Mouse (Mus musculus): ENCODE measurements around the gene Sdf4. TPM values are rescaled to one million over a fixed set of nuclear protein-coding genes. Genes with fewer than 3 reads are reported as not detected.

Sdf4 gene
- total RNA-seq, 2 experiments from 2014 or later: 128 to 136 TPM

DNA sequence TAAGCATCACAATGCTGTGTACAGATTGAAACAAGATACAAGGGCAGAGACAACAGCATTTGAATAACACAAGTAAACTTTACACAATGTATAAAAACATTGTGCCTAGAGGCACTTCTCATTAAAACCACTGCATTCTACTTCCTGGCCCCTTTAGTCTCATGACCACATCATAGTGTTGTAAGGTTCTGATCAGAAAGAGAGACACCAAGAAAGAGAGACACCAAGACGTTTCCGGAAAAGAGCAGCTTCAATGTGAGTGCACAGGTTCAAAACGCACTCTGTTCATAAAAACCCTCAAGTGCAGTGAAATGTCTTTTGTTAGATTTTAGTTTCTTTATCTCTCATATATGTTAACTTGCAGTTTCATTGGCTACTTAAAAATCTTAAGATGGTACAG, 11.4 kb downstream of the Sdf4 start:
- no peak for DNase-seq (ENCODE audit: low spot score in 2 of 2)

DNA sequence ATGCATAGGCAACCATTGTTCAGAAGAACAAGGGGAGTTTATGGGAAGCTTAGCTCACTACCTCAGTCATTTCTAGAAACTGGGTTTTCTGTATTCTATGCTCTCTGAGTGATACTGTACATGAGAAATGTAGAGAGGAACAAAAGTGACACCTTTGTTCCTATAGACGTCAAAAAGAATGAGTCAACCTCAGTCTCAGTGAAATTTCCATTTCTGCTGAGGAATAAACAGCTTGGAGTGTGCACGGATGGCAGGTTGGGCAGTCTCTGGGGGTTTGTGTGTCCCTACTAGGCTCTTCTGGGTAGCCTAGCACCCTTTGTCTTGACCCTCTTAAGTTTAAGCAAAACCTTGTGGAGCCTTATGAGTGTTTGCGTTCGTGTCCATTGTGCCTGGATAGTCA, 15.7 kb downstream of the Sdf4 start:
- no peak for DNase-seq (ENCODE audit: low spot score in 2 of 2)

DNA sequence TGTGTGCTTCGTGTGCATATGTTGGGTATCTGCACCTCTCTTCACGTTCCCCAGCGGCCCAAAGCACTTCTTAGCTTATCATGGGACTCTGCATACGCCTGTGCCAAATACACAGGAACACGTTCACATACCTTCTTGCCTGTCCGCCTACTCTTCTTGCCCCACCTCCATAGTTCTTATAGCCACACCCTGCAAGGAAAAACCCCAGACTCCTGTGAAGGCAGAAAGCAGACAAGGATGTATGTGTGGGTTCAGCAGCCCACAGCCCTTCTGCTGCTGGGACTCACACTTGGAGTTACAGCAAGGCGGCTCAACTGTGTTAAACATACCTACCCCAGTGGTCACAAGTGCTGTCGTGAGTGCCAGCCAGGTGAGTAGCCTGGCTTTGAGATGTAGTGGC, 21.0 kb downstream of the Sdf4 start, which contains the start of gene Tnfrsf4:
Tnfrsf4 (plus strand) TSS at position 207 of the 400 bp plus-strand sequence.
- DNase-seq (ENCODE audit: low spot score in 2 of 2): no peak

DNA sequence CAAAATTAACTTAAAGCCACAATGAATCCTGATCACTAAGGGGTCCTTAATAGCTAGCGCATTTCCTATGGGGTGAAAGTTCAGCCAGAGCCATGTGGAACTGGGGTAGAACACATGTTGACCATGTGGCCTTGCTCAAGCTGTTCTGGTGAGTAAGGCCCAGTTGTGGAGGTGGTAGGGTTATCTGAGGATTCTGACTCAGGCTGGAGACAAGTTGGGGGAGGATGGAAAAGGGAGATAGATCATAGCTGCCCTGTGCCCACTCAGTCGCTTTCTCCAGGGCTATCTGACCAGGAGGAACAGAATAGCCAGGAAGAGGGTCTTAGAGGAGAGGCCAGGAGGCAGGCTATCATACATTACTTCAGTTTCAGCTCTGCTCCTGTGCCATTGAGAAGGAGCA, 21.8 kb downstream of the Sdf4 start:
- DNase-seq (ENCODE audit: low spot score in 2 of 2): no peak

DNA sequence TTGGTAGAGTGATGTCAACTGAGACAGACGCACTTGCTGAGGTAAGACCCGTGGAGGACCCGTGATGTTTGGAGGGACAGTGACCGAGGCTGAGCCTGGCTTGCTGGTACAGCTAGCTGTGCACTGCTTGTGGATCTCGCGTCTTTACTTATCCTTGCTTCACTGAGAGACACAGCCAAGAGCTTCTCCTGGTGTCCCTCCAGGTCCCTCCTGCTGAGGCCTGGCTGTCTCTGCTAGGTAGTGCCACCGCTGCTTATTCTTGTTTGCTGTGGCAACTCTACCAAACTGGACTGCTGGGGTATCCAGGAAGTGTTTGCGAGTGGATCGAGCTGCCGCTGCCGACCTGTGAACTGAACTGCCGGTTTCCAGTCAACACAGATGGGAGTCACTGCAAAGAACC, 27.1 kb downstream of the Sdf4 start:
- DNase-seq (ENCODE audit: low spot score in 2 of 2): no peak

DNA sequence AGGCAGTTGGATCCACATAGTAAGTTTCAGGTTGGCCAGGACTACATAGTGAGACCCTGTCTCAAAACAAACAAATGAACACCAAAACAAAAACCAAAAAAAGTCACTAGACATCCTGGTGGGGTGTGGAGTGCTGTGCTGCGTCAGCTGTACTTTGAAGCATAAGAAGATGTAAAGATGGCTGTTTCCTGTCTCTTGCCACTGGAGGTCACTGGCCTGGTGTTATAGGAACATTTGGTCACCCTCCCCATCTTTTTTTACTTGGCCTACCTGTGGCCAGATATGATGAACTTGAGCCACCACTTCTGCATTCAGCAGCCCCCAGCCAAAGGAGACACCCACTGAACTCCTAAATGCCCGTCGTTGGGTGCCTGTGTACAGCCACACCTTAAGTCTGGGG, 28.7 kb downstream of the Sdf4 start:
- DNase-seq (ENCODE audit: low spot score in 2 of 2): no peak

DNA sequence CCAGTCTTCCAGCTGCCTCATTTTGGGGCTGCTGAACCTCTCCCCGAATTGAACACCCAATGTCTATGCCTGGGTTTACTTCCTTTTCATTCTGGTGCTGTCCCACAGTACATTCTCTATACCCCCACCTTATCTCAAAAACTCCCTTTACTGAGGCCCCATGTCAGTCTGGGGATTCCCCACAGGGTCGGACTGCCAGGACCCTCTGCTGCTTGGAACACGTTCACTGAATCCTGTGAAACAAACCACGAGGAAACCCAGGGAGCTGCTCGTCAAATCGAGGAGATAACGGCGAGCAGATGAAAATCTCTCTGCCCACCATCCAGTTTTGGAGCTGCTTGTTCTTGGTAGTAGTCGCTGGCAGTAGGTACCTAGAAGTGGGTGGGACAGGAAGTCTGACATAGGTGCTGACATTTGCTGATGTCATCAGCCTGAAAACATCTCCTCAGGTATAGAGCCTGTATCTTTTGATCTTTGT, 29.3 kb downstream of the Sdf4 start:
- no peak for DNase-seq (ENCODE audit: low spot score in 2 of 2)

DNA sequence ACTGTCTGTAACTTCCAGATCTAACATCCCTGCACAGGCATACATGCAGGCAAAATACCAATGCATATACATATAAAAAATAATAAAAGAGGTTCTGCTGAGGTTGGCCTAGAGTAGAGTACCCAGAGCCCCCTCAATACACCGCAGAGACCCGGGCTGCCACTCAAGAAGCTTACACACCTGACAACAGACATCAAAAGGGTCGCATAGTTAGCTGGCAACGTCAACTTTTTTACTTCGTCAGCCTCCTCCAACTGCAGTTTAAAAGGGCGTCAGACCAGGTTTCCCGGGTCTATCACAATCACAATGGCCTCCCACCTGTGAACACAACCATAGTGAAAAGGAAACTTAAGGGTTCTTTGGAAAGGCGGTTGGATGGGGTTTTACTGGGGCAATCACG, 30.8 kb downstream of the Sdf4 start:
- DNase-seq (ENCODE audit: low spot score in 2 of 2): no peak

DNA sequence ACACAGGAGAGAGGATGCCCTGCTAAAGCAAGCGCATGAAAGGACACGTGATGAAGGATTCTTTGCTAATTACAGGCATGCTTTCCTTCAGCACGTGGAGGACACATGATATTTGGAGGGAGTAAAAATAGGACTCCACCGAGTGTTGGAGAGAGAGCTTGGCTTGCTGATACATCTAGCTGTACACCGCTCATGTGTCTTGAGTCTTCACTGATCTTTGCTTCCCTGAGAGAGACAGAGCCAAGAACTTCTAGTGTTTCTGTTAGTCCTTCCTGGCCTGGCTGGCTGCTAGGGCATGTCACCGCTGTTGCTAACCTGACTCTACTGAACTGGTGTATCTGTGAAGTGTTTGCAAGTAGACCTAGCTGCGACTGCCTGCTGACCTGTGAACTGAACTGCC, 31.5 kb downstream of the Sdf4 start:
- no peak for DNase-seq (ENCODE audit: low spot score in 2 of 2)

DNA sequence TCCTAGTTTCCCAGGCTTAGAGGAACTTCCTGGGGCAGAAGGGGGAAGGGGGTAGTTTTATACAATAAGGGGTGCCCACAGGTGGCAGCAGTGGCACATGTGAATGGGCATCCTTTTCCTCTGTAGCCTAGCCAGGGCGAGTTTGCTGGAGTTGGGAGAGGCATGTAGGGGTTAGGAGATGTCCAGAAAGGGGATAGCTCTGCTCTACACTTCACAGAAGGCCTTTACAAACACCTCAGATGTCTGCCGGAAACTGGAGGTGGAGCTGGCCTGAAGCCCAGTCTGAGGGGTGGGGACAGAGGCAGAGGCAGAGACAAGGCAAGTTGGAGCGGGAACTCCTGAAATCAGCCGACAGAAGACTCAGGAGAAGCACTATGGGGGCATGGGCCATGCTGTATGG, 33.3 kb downstream of the Sdf4 start, which contains the start of gene Tnfrsf18:
Tnfrsf18 (plus strand) TSS at position 152 of the 400 bp plus-strand sequence.
- peak in 1 of 2 experiments; percentile 49 for DNase-seq (ENCODE audit: low spot score in 2 of 2)

DNA sequence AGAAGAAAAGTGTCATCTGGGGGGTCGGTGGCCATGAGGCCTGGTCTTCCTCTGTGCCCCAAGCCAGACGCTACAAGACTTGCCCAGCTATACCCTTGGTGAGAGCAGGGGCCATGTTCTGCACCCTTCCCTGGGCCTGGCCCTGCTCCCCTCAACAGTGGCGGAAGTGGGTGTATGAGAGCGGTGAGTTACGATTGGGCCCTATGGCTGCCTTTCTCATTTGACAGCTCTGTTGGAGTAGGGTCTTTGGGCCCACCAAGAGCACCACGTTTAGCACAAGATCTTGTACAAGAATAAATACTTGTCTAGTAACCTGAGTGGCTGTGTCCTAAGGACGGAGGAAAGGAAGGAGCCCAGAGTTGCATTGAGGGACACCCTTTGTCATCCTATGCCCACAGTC, 35.9 kb downstream of the Sdf4 start:
- no peak for DNase-seq (ENCODE audit: low spot score in 2 of 2)

DNA sequence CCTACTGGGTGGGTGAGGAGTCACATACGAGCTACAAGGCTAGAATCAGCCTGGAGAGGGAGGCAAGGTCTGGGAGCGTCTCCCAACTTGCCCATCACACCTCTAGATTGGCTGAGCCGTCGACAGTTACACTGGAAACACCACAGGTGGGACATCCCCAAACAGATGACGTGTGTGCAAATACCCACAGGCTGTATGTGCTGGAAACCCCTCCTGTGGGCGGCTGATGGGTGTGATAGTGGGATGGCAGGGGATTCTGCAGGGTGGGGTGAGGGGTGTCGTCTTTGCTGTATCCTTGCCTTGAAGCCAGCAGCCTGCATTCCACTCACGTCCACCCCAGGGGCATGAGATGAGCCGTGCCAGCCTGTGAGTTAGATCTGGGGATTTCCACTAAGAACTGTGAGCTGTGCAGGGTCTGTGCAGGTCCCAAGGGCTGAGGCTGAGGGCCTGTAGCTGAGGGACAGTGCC, 38.0 kb downstream of the Sdf4 start:
- no peak for DNase-seq (ENCODE audit: low spot score in 2 of 2)

DNA sequence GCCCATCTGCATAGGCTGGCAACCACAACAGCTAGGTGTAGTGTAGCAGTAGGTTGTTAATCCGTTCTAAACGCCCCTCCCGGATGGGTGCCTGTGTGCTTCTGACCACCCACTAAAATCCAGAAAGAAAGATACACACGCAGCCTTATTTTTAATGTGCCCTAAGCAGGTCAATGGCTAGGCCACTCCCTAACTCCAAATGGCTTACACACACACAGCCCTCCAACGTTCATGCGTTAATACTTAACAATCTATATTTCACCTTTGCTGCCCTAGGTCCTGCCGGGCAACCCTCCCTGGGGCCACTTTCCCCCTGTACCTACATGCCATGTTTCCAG, 38.6 kb downstream of the Sdf4 start:
- no peak for DNase-seq (ENCODE audit: low spot score in 2 of 2)

DNA sequence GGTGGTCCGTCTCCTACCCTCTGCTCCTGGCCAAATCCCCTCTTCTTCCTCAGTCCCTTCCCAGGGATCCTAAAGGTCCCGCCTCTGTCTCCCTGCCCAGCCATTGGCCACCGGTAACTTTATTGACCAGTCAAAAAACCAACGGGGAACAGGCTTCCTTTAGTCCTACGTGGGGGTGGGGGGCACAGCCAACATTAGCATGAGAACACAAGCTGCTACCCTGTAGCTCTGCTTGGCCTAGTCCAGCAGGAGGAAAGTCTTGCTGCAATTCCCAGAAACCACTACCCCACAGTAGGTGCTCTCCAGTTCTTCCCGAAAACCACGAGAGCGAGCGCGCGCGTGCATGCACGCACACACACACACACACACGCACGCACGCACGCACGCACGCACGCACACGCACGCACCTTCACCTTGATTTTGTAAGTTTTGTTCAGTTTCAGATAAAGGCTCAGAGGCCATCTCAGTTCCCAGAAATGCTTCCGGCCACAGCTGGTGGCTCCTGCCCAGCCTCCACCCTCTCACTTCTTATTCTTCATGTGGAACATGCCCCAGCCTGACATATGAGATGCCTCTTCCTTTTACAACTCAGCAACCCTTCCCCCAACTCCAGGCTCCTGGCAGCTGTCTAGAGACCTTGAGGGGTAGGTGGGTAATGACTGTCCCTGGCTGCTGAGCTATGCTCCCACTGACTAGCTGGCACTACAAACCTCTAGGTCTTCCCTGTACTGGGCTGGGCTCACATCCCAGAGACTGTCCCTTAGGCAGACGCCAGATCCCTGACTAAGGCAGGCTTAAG, 39.1 kb downstream of the Sdf4 start:
- peak; percentile 73 to 80 for DNase-seq (ENCODE audit: low spot score in 2 of 2)

DNA sequence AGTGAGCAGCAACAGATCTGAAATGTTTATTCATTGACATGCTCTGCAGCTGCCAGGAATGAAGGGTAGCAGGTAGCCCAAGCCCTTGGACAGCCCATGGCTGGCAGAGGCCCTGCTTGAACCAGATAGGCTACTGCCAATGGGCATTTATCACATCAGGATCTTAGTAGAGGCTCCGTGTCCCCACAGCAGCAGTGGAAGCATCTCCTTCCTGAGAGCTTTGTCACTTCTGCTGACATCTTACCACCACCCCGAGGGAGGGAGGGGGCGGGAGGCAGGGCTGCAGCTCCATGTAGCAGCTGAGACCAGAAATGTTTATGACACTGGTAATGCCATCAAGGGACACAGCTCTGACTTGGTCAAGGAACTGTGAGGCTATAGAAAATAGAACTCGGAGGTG, 40.2 kb downstream of the Sdf4 start:
- no peak for DNase-seq (ENCODE audit: low spot score in 2 of 2)

DNA sequence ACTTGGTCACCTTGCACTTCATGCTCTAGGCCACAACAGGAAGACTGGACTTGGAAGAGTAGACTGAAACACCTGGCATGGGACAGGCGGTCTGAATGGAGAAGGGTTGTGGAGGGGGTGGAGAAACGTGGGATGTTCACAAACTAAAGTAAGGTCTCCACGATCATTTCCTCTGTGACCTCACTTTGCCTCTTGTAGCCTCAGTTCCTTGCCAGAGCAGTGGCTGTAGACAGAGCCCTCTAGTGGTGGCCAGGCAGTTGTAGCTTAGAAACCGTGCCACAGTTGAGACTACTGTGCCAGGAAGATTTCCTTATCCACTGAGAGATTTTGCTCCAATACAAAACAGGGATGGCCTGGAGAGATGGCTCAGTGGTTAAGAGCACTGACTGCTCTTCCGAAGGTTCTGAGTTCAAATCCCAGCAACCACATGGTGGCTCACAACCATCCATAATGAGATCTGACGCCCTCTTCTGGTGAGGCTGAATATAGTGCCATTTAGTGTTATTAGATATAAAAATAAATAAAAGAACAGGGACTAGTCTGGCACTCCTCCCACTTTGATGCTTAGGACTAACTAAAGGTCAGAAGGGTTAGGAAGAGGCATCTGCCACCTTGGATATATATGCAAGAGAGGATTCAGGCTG, 40.9 kb downstream of the Sdf4 start:
- no peak for DNase-seq (ENCODE audit: low spot score in 2 of 2)

DNA sequence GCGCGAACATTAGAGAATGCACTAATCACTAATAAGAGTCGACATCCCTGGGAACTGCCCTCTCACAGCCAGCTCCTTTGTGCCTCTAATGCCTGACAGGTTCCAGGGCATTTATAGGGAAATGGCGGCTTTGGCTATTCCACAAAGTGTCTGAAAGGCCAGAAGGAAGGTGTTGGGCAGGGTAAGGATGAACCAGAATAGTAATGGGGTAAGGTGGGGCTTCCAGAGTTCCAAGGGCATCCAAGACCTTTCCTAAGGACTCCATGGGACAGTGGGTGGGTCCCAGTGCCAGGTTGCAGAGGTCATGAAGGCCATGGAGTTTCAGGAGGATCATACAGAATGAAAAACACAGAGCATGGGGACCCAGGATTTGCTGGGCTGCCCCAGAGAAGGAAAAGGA, 41.6 kb downstream of the Sdf4 start:
- no peak for DNase-seq (ENCODE audit: low spot score in 2 of 2)

DNA sequence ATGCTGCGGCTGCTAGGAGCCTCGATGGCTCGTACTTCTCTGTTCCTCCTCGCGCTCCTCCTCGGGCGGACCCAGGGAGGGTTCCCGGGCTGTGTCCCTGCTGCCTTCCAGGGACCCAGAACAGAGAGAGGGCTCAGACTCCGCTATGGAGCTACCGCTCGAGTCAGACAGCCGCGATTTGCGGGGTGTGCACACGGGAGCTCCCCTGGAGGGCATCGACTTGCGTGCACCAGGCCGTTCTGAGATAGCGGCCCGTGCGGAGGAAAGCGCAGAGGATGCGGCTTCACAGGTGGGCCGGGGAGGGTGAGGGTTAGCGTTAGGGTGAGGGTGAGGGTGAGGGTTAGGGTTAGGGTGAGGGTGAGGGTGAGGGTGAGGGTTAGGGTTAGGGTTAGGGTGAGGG, 42.2 kb downstream of the Sdf4 start:
- no peak for DNase-seq (ENCODE audit: low spot score in 2 of 2)

DNA sequence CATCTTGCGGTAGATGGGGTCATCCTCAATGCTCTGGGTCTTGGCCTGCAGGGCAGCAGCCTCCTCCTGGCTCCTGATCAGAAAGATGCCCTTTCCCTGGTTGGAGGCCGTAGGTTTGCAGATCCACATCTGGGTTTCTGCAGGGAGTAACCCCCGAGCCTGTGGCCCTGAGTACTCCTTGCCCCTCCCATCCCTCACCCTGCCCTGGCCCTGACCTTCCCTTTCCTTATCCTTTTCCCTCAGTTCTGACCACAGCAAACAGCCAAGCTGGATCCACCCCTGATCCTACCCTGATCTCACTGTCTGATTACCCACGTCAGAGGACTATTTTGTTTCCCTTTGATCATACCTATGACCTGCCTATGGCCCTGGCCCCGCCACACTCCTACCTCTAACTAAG, 52.1 kb downstream of the Sdf4 start:
- DNase-seq (ENCODE audit: low spot score in 2 of 2): no peak

DNA sequence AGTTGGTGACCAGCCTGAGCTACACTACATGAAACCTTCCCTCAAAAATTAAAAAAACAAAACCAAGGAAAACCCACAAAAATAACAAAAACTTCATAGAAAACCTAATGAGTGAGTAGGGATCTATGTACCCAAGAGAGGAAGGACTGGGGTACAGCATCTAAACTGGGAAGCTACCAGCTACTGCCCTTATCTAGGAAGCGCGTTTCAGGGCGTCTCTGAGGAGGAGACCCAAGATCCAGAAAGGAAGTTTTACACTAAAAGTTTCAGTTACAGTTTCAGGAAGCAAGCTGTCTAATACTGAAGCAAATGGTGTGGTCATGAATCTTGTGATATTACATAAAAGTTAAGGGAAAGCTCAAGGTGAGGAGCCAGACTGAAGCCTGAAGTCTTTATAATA, 57.1 kb downstream of the Sdf4 start:
- DNase-seq (ENCODE audit: low spot score in 2 of 2): no peak

DNA sequence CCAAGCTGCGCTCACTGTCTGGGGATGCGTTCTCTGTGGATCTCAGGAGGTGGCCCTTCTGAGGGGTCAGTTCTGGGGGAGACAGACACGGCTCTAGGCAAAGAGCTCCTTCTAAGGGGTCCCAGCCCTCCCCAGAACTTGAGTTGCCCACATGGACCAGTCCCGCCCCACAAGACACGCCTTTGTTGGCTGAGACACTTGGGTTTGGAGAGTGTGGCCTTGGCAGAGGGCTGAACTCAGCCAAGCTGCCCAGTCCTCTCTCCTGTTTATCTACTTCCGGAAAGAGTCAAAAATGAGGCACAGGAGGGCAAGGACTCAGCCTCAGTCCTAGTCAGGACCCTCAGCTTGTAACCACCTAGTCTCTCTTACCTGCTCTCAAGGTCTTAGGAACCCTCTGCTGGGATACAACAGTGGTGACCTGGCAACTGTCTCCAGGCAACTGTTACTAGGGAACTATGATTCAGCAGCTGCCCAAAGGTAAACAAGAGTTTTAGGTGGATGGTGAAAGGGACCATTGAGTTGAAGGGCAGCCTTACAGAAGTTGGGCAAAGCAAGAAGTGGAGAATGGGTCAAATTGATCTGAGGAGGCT, 57.8 kb downstream of the Sdf4 start:
- DNase-seq (ENCODE audit: low spot score in 2 of 2): no peak

DNA sequence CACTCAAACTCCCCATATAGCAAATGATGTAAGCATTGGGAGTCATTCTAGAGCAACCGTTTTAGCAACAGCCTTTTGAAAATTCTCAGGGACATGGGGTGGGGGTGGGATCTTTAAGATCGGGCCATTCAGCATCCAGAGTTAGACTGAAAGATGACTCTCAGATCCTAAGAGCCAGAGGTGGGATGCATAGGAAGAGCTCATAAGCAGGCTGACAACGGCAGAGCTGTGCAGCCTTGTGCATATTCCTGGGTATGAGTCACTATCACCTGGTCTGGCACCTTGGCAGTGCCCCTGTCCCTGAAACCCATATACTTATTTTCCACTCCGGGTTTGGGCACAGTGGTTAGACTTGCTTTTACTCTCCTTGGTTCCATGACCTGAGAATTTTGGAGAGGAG, 60.4 kb downstream of the Sdf4 start:
- DNase-seq (ENCODE audit: low spot score in 2 of 2): no peak

Measured in layer of hippocampus, postnatal 10 days (tissue).